Mouse (Mus musculus): Measurements from ENCODE around the gene Apba3. TPM values are rescaled to one million over a fixed set of nuclear protein-coding genes. Genes with fewer than 3 reads are reported as not detected.
A peak's percentile ranks its signal among the peaks of the same experiment; 100 is the strongest.

Apba3 gene
- total RNA-seq, 2 experiments from 2014 or later = 47.8 to 49.5 TPM

GRCm38 (mm10) chr10:81289278-81289677 lies 22.5 kb downstream of the Apba3 start:
- DNase-seq (ENCODE audit: low spot score in 2 of 2) = no peak

GRCm38 (mm10) chr10:81289811-81290210 lies 23.1 kb downstream of the Apba3 start:
- no peak for DNase-seq (ENCODE audit: low spot score in 2 of 2)

- DNase-seq (ENCODE audit: low spot score in 2 of 2) = no peak
These were observed 24.1 kb downstream of the Apba3 start for GRCm38 (mm10) chr10:81290698-81291460.

- DNase-seq (ENCODE audit: low spot score in 2 of 2) = no peak
These were observed 24.8 kb downstream of the Apba3 start, which contains the start of gene Tjp3 for GRCm38 (mm10) chr10:81291511-81292104. TSS of gene Tjp3 (minus strand) at chr10:81291581.

GRCm38 (mm10) chr10:81292554-81293333 lies 26.0 kb downstream of the Apba3 start, which contains the start of gene Pip5k1c:
TSS of gene Pip5k1c (plus strand) at chr10:81292963.
- DNase-seq (ENCODE audit: low spot score in 2 of 2) = peak; percentile 89 to 98

- DNase-seq (ENCODE audit: low spot score in 2 of 2) = no peak
These were observed 26.7 kb downstream of the Apba3 start for GRCm38 (mm10) chr10:81293334-81294030.

GRCm38 (mm10) chr10:81294442-81294841 lies 27.7 kb downstream of the Apba3 start:
- no peak for DNase-seq (ENCODE audit: low spot score in 2 of 2)

- no peak for DNase-seq (ENCODE audit: low spot score in 2 of 2)
These were observed 28.4 kb downstream of the Apba3 start for GRCm38 (mm10) chr10:81295185-81295584.

- no peak for DNase-seq (ENCODE audit: low spot score in 2 of 2)
These were observed 30.5 kb downstream of the Apba3 start for GRCm38 (mm10) chr10:81297246-81297645.

- DNase-seq (ENCODE audit: low spot score in 2 of 2) = no peak
These were observed 31.1 kb downstream of the Apba3 start for GRCm38 (mm10) chr10:81297845-81298244.

GRCm38 (mm10) chr10:81298369-81299100 lies 31.8 kb downstream of the Apba3 start:
- no peak for DNase-seq (ENCODE audit: low spot score in 2 of 2)

- no peak for DNase-seq (ENCODE audit: low spot score in 2 of 2)
These were observed 33.0 kb downstream of the Apba3 start for GRCm38 (mm10) chr10:81299585-81300351.

- no peak for DNase-seq (ENCODE audit: low spot score in 2 of 2)
These were observed 33.7 kb downstream of the Apba3 start for GRCm38 (mm10) chr10:81300352-81300907.

- DNase-seq (ENCODE audit: low spot score in 2 of 2) = no peak
These were observed 34.6 kb downstream of the Apba3 start for GRCm38 (mm10) chr10:81301321-81301720.

GRCm38 (mm10) chr10:81302288-81302687 lies 35.5 kb downstream of the Apba3 start:
- no peak for DNase-seq (ENCODE audit: low spot score in 2 of 2)

GRCm38 (mm10) chr10:81302781-81303218 lies 36.0 kb downstream of the Apba3 start:
- DNase-seq (ENCODE audit: low spot score in 2 of 2) = no peak

- DNase-seq (ENCODE audit: low spot score in 2 of 2) = no peak
These were observed 36.5 kb downstream of the Apba3 start for GRCm38 (mm10) chr10:81303258-81303657.

- DNase-seq (ENCODE audit: low spot score in 2 of 2) = no peak
These were observed 37.0 kb downstream of the Apba3 start for GRCm38 (mm10) chr10:81303761-81304160.

- peak in 1 of 2 experiments; percentile 53 for DNase-seq (ENCODE audit: low spot score in 2 of 2)
These were observed 38.0 kb downstream of the Apba3 start for GRCm38 (mm10) chr10:81304597-81305238.

Measured in adrenal gland, postnatal 4 days (tissue).